Mouse (Mus musculus) megakaryocyte, embryonic 14.5 days (primary cell): ENCODE measurements around the gene Mmp23.

Experiments
- FLI1 ChIP-seq: IDR thresholded peaks from 2 replicates; pipeline ENCODE4 v1.6.1; 2012; ENCODE audit warnings: low read length, inconsistent platforms, mixed read lengths
- GATA1 ChIP-seq: IDR thresholded peaks from 3 replicates; pipeline ENCODE4 v1.6.1; 2012; ENCODE audit warnings: mixed read lengths, low read length, inconsistent platforms, borderline replicate concordance

GRCm38 (mm10) chr4:155649355-155649754 is 3.8 kb downstream of the Mmp23 start:
- no peak for TF ChIP-seq GATA1
- TF ChIP-seq FLI1: no peak
